Mouse (Mus musculus): ENCODE measurements around the gene Tnfrsf1a.

Tnfrsf1a gene

DNA sequence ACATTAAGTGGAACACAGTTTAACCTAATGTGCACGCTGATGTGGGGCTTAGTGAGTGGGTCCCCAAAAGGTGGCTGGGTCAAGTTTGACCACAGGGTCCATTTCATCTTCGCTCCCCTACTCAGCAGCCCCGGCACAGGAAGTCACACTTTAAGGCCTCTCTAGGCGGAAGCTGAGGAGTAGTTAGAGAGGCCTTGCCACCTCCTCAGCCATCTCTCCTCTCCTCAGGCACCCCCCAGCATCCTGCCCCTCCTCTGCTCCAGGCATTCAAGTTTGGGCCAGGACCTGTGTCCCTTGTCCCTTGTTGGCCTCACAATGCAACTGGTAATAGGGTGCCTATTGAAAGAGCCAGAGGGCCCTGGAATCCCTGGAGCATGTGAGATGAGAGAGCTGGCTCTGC is 4.5 kb downstream of the Tnfrsf1a start:
- DNase-seq (ENCODE audit: low read depth, low spot score) = no peak

DNA sequence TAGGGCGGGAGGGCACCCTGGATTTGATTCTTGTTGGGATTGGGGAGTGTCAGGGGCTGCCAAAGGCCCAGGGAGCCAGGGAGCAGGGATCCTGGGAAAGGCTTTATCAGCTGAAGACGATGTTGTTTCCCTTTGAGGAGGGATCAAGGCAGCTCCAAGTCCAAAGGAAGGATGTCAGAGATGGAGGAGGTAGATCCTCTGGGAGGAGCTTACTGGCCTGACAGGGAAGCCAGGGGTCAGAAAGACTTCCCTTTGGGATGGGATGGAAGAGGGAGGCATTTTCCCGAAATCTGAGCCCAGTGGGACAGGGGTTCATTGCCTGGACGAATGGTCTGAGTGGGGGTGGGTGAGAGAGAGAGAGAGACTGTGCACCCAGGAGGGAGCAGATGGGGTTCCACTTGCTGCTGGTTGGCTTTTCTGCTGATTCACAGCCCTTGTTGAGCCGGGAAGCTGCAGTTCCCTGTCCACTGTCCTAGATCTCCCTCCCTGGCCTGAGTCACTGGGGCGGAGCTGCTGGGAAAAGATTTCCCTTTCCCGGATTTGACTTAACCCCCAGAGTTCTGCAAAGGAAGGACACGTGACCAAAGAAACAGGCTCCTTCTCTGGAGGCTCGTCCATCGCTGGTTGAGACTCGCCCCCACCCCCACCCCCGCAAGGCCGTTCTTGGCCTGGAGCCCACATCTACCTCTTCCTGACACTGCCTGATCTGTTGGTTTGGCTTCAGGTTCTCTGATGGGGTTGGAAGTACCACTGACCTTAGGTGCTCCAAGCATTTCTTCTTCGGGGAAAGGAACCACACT is 5.4 kb downstream of the Tnfrsf1a start:
- no peak for DNase-seq (ENCODE audit: low read depth, low spot score)

DNA sequence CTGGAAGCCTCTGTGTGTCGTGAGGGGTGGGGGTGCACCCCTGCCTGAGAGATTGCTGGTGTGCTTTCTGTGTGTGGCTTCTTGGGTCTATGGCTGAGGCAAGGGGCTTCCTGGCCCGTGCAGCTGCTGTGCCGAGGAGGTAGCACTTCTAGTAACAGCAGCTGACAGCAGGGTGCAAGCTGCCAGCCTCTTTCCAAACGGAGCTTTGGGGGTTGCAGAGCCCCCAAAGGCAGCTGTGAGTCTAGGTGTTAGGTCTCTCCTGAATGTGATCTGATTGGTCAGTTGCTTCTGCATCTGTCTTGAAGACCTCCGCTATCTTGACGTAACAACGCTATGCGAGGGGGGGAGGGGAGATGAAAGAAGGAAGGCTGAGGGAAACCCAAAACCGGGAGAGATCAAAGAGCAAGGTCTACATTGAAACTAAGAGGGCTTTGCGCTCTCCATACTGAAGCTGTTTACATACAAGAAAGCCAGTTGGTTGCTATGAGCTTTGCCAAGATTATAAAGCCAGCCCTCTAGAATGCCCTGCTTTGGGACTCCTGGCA is 6.1 kb downstream of the Tnfrsf1a start:
- no peak for DNase-seq (ENCODE audit: low read depth, low spot score)

DNA sequence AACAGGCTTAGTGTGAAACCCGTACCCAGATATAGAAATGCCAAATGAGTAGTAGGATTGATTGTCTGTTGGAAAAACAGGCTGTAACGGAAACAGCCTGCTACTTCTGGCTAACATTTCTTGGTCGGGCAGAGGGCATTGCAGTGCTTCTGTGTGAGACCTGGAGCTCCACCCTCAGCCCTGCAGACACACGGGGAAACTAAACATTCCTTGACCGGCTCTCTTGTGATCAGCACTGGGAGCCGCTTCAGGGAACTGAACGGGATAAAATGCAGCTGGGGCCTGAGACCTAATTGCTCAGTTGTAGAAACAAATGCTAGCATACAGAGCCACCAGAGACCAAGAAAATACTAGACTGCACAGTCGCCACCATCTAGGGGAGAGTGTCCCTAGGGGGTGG is 7.1 kb downstream of the Tnfrsf1a start:
- DNase-seq (ENCODE audit: low read depth, low spot score) = no peak

DNA sequence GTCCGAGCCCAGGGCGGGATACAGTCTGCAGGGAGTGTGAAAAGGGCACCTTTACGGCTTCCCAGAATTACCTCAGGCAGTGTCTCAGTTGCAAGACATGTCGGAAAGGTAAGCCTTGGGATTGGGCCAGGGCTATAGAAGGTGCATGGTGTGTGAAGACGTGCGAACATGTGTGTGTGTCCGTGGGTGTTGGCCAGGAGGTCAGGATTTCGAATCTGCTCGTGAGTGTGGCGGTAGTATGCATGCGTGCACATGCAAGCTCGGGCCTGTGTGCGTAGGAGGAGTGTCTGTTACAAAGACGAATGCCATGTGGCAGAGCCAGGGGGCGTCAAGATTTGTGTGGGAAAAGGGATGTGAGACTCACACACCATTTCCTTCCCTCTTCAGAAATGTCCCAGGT is 8.2 kb downstream of the Tnfrsf1a start:
- DNase-seq (ENCODE audit: low read depth, low spot score) = no peak

DNA sequence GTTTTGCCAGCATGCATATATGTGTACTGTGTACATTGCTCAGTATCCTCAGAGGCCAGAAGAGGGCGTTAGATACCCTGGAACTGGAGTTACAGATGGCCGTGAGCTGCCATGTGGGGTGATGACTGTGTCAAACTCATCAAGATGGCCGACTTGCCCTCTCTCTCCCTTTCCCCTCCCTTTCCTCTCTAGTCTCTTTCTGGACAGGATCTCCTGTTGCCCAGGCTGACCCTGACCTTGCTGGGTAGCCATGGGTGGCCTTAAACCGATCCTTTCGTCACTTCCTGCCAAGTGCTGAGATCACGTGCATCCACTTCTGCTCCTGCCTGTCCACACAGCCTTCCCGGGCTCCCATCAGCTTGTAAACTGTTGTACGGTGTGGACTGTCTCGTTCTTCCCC is 10.8 kb downstream of the Tnfrsf1a start:
- no peak for DNase-seq (ENCODE audit: low read depth, low spot score)

DNA sequence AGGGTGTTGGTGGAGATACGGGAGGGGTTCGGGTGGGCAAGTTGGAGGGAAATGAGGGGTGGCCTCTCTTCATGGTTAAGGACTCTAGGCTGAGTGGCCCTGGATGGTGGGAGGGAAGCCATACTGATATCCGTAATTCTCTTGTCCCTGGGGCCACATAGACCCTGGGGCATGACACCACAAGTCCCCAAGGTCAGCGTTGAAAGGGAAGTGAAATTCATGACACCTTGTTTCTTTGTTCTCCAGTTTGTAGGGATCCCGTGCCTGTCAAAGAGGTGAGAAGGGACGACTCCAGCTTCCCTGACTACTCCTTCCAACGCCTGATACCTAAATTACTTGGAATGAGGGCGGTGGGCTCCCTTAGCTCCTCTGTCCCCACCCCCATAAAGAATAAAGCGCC is 11.7 kb downstream of the Tnfrsf1a start:
- DNase-seq (ENCODE audit: low read depth, low spot score) = no peak

DNA sequence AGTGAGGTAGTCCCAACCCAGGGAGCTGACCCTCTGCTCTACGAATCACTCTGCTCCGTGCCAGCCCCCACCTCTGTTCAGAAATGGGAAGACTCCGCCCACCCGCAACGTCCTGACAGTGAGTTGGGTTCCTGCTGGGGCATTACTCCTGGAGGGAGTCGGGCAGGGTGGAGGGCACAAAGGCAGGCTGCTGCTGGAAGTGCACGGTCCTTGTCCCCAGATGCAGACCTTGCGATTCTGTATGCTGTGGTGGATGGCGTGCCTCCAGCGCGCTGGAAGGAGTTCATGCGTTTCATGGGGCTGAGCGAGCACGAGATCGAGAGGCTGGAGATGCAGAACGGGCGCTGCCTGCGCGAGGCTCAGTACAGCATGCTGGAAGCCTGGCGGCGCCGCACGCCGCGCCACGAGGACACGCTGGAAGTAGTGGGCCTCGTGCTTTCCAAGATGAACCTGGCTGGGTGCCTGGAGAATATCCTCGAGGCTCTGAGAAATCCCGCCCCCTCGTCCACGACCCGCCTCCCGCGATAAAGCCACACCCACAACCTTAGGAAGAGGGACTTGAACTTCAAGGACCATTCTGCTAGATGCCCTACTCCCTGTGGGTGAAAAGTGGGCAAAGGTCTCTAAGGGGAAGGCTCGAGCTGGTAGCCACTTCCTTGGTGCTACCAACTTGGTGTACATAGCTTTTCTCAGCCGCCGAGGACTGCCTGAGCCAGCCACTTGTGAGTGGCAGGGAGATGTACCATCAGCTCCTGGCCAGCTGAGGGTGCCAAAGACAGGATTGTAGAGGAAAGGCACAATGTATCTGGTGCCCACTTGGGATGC is 12.5 kb downstream of the Tnfrsf1a start:
- no peak for DNase-seq (ENCODE audit: low read depth, low spot score)

DNA sequence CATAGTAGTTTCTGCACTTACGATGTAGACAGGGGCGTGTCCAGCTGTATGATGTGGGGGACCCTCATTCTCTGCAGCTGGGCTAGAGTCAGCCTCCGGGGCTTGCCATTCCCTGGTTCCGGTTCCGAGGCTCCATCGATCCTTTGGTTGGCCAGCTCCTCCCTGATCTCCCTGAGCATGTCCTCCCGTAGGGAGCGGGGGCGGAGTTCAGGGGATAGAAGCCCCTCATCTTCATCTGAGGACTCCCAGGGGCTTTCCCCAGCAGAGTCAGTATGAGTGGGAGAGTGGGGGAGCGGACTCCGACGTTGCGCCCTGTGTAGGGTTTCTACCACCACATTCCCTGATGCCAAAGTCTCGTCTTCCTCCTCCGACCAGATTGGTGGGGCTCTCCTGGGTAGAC is 13.9 kb downstream of the Tnfrsf1a start:
- DNase-seq (ENCODE audit: low read depth, low spot score) = no peak

DNA sequence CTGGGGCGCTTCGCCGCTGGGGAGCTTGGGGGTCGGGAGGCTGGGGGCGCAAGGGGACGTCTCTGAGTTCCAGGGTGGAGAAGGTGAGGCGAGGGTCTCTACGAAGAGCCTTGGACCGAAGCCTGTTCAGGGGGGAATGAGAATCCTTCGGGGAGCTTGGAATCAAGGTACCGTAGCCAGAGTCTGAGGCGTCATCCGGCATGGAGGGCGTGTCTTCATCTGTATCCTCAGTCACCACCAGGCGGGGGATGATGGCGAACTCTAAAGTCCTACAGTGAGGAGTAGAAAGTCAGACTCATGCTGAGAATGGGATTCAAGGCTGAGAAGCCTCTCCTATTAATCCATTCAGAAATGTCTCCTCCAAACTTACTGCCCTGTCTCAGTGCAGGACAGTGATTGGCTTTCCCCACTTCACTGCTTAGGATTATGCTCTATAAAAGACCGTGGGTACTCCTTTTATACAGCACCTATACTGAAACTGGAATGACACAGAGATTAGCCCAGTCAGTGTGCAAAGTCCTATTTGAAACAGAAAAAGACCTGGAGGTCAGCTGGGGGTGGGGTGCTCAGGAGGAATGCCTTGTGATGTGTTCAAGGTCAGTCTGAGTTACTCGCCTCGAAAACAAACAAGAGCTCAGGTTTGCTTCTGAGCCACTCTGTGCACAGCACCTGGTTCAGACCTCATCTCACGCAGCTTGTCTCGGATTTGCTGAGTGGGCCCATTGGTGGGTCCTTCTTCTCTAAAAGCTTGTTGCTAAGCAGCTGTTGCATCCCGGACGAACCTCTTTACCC is 14.5 kb downstream of the Tnfrsf1a start:
- DNase-seq (ENCODE audit: low read depth, low spot score) = no peak

DNA sequence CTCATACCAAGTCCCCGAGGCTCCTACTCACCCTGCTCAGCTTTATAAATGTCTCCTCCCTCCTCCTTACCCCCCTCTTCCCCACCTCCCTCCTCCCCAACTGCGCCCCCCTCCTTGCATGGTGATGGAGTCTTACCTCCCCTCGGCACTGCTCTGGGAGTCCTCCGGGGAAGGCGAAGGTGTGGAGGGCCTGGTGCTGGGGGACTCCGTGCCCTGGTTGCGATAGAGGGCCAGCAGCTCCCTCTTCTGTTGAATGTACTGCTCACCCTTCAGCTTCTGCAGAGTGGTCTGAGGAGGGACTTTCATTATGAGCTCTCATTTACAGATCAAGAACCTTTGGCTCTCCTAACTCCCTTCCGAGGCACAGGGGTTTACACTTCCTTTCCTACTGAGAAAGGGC is 15.3 kb downstream of the Tnfrsf1a start:
- DNase-seq (ENCODE audit: low read depth, low spot score) = no peak

DNA sequence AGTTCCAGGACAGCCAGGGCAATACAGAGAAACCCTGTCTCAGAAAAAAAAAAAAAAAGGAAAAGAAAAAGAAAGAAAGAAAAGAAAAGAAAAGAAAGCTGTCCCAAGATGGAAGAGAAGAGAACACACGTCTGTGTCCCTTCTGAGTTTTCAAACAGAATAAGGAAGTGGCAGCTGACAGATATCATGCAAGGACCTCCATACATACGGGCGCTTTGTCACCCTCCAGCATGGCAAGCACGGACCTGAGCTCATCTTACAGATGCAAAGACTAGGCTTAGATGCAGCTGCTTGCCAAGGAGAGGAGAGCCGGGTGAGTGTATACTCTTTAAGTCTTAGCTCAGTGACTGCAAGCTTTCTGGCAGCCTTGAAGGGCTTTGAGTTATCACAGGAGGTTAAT is 16.4 kb downstream of the Tnfrsf1a start:
- DNase-seq (ENCODE audit: low read depth, low spot score) = no peak

DNA sequence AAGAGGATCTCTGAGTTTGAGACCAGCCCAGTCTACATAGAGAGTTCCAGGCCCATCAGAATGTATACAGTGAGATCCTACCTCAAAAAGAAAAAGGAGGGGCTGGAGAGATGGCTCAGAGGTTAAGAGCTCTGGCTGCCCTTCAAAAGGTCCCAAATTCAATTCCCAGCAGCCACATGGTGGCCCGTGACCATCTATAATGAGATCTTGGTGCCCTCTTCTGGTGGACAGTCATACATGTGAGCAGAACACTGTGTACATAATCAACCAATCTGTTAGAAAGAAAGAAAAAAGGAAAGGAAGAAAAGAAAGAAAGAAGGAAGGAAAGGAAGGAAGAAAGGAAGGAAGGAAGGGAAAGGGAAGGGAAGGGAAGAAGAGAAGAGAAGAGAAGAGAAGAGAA is 17.0 kb downstream of the Tnfrsf1a start:
- no peak for DNase-seq (ENCODE audit: low read depth, low spot score)

DNA sequence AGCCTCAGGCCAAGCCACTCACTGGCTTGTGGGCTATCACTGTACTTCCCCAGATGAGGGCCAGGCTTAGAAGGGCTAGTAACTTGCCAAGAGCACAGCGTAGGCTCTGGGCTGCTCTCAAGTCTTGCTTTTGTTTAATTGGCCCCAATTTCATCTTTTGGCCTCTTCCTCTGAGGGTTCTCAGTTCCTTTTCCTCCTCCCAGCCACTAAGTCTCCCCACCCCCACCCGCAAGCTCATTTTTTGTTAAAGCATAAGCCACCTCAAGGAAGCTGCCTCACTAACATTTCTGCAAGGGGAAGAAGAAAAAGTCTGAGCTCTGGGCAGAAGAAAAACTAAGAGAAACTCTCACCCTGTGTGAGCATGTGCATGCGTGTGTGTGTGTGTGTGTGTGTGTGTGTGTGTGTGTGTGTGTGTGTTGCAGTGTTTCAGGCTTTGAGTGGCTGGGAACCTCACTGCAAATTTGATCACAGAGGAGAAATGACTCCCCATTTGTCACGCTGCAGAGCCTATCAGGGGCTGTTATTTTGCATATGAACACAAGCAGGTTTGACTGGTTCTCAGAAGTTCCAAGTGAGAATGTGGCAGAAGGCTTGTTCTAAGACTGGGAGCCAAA is 18.7 kb downstream of the Tnfrsf1a start:
- no peak for DNase-seq (ENCODE audit: low read depth, low spot score)

DNA sequence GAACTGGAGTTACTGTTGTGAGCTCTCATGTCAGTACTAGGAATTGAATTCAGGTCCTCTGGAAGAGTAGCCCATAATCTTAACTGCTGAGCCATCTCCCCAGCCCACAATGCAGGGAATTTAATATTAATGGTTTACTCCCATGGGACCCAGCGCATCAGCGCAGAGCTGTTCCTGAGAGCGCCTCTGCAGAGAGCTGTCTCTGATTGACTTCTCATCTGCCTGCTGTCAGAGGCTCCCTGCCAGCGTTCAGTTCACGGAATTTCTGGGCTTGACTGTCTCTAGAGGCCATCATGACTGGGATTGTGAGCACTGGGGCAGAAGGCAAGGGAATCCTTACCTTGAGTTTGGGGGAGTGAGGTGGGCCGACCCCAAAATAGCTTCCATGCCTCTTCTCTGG is 27.9 kb downstream of the Tnfrsf1a start:
- no peak for DNase-seq (ENCODE audit: low read depth, low spot score)

DNA sequence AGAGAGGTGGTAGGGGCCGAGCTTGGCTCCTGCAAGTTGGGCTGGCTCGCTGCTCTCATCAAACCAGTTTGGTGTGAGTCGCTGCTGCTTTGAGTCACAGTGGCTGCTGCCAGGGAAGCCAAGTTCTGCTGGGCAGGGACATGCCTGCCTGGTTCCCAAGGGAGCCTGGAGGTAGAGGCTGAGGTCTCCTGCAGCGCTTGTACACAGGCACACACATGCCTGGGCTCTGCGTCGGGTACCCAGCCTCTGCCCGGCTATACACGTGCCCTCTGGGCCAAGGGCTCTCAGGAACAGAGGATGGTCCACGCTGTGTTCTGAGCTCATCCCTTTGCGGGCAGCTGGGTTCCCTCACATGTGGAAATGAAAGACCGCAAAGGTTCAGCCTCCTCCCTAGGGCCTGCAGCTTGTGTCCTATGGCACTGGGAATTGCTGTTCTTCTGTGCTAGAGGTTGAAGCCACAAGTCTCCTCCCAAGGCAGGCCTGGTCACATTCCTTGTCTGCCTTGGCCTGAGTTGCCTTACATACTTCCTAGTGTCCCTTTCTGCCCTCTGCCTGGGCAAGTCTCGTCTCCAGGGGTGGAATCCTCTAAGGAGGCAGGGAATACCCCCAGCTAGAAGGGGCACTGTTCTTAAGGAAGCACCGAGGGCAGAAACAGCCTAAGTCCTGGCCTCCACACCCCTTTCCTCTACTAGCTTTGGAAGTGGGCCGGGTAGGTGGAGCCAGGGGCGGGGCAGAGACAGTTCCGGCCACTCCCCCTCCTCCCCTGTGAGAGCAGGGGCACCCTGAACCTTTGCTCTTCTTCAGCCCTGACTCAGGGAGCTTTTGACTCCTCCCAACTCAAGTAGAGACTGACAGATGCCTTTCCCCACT is 28.7 kb downstream of the Tnfrsf1a start:
- no peak for DNase-seq (ENCODE audit: low read depth, low spot score)

DNA sequence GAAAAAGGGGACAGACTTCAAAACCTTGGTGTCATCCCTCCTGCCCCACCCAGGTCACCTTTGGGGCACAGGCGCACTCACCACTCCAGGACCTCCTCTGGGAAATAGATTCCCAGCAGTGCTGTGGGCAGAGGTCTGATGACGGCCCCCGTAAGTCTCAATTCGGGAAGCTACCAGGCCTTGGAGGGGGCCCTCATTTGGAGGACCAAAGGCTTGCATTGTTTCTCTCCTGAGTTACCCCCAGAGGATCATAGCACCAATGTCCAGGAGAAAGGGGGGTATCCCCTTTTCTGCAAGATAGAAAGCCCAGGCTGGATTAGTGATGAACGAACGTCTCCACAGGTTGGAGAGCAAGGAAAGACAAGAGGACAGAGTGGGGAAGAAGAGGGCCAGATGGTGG is 29.5 kb downstream of the Tnfrsf1a start:
- DNase-seq (ENCODE audit: low read depth, low spot score) = no peak

DNA sequence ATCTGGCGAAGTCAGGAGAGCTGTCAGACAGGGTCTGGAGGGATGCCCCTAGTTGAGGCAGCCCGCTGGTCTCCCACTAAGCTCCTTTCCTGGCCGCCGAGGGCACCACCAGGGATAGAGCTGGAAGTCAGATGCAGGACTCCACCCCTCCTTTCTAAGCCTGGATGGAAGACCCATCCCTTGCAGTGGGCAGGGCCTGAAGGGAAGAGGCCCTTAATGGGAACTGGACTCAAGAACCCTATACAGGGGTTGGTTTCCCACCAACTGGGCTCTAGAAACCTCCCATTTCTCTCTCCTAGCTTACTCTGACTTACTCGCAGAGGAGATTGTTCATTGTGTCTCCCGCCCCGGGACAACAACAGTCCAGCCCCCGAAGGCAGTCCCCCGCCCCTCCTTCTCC is 30.6 kb downstream of the Tnfrsf1a start:
- no peak for DNase-seq (ENCODE audit: low read depth, low spot score)

DNA sequence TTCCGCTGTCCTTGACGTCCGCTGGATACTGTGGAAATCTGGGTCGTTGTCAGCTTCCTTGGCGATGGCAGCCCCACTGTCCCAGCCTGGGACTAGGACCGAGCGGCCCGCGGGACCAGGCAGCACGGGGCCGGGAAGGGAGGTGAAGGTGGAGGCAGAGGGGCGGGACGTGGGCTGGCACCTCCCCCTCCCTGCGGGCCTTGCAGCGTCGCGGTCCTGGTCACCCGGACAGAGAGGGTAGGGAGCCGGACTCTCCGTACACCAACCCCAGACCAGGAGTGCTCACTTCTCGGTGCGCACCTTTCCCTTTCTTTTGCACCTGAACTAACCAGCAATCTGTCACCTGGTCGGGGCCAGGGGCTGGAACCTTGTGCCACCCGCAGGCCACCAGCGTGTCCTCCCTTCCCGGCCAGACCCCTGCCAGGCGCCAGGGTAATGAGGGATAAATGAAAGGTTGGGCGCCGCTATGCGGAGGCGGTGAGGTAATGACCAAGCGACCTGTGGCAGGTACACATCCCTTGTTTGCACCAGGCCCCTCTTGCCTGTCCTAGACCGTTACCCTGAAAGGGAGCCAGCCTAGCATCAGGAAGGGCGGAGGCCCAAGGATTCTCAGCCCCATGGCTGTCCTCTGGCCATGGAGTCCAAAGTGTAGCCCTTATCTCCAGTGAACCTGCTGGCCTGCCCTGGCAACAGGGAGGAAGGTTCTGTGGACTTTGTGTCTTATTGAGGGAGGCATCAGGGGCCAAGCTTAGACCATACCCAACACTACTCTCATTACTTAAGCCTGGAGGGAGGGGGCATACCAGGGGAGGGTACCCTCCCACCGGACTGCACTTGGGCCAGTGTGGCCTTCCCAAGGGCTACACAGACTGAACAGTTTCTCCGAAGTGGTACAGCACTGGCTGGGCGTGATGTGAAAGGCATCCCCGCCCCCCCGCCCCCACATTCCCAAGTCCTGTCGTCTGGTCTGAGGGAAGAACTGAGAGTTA is 31.5 kb downstream of the Tnfrsf1a start, which contains the start of gene Plekhg6:
Plekhg6 (minus strand) TSS at position 422 of the 989 bp plus-strand sequence.
- DNase-seq (ENCODE audit: low read depth, low spot score) = no peak
